Mouse (Mus musculus) gastrocnemius, postnatal 36 days (tissue): ENCODE data around the gene Csn1s1. TPM values are rescaled to one million over a fixed set of nuclear protein-coding genes. Genes with fewer than 3 reads are reported as not detected.

ENCODE experiments used
- DNase-seq, 2 experiments: peaks; one replicate each; pipeline ENCODE4 v3.0.0; 2022
- intact Hi-C: fragments of 180-260 bp; cut with DNase I; formaldehyde crosslinking; loops from one replicate; pipeline ENCODE4 v1.15.1; 2025
- long read RNA-seq, 2 experiments: library from polyadenylated mRNA; stranded (forward); transcript quantifications; one replicate each; pipeline ENCODE4 v2.0.0; 2021
- total RNA-seq, 2 experiments: library from RNA; stranded (reverse); gene quantifications; 2 replicates each; pipeline ENCODE4 v1.2.3; 2021

The Csn1s1 gene
- total RNA-seq: not detected
- long read RNA-seq, experiment 1: 0 reads
- long read RNA-seq, experiment 2: 0 reads

DNA sequence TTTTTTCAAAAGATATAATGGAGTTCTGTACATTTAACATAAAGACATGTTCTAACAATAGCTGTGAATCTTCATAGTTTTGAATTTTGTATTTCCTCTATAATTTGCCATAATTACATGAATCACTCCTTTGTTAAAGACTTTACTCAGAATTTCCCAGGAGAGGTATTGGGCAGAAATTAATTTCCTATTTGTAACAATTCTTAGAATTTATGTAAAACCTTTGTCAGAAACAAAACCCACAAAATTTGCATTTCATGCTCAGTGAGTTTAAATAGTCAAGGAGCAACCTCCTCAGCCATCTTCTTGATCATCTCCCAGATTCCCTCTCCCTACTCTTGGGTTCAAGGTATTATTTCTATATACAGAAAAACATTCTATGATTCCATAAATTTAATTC is at the start of gene Csn1s1:
Gene Csn1s1 (plus strand): TSS at position 301 of the 400 bp plus-strand sequence.
- no peak for DNase-seq
- intact Hi-C loops: no loop called here

DNA sequence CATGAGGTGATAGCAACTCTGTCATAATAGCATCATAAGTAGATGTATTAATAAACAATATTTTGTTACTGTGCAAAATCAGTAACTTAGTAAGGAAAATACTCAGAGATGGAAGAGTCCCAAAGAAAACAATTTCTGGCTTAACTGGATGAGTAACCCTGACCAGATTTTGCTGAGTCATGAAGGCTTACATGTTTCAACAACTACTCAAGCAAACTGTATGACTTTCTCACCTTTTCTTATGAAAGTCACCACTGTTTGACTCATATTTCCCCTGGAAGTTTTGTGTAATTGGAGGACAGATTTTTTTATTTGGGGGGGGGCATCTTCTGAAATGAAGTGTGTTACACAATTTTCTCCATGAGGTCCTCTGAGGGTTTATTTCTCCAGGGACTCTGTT is 43.3 kb upstream of the Csn1s1 start:
- no peak for DNase-seq
- intact Hi-C loops: no loop called here

DNA sequence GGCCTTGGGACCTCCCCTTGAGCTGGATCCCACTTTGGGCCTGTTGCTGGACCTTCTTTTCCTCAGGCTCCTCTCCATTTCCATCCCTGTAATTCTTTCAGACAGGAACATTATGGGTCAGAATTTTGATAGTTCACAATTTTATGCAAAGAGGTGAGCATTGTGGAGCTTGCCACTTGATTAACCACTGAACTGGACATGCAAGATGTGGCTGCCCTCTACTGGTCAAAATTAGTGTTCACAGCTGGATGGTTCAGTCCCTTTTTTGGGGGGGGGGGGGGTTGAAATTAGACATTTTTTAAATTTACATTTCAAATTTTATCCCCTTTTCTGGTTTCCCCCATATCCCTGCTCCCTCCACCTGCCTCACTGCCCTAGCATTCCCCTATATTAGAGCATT is 23.2 kb upstream of the Csn1s1 start:
- no peak for DNase-seq
- intact Hi-C loops: no loop called here

GRCm38 (mm10) chr5:87699530-87699929 is 33.5 kb downstream of the Csn1s1 start, which contains the start of gene Csn2:
Csn2 (minus strand) TSS chr5:87699630.
- intact Hi-C loops: no loop called here
- DNase-seq: no peak

DNA sequence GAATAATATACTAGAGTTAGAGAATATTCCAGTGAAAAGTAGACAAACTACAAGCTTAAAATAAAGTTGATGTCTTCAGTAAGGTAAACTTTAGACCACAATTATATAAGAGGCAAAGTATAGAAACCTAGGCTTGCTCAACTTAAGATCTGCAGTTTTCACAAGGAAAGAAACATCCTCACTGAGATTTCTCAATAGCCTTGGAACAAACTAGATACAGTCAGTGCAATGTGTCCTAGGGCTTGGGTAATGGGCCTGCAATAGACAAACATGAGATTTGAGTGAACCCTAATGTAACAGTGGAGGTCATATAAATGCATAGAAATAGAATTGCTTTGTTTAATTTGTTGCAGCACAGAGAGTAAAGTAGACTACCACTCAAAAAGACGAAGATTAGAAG is 39.9 kb downstream of the Csn1s1 start:
- intact Hi-C loops: no loop called here
- no peak for DNase-seq

Other genes with a start within 250 kb of the Csn1s1 start
- gene Ugt2b38, start 242.0 kb upstream of the Csn1s1 start, total RNA-seq: not detected
- gene Ugt2a2, start 183.9 kb upstream of the Csn1s1 start, total RNA-seq: not detected
- gene Gm43638, start 179.4 kb upstream of the Csn1s1 start, total RNA-seq: not detected
- not detected for gene Ugt2a1, start 175.3 kb upstream of the Csn1s1 start, total RNA-seq
- not detected for gene Sult1b1, start 128.0 kb upstream of the Csn1s1 start, total RNA-seq
- gene Sult1d1, start 97.2 kb upstream of the Csn1s1 start, total RNA-seq: not detected
- gene Sult1e1, start 74.6 kb upstream of the Csn1s1 start, total RNA-seq: not detected
- gene Csn2, start 33.4 kb downstream of the Csn1s1 start, total RNA-seq: not detected
- gene Csn1s2a, start 108.4 kb downstream of the Csn1s1 start, total RNA-seq: not detected
- not detected for gene Csn1s2b, start 141.9 kb downstream of the Csn1s1 start, total RNA-seq
- gene Prr27, start 159.5 kb downstream of the Csn1s1 start, total RNA-seq: not detected
- not detected for gene Odam, start 218.8 kb downstream of the Csn1s1 start, total RNA-seq